Mouse (Mus musculus): Measurements from ENCODE around the gene Cox18.

- TF ChIP-seq CTCF (conservative IDR thresholded peaks at IDR 0.05; ENCODE audit: low read length): no peak
- TF ChIP-seq POU5F1 (IDR thresholded peaks at IDR 0.05; ENCODE audit: borderline replicate concordance, low read length): no peak
These were observed 41.0 kb downstream of the Cox18 start for GRCm38 (mm10) chr5:90182782-90183181.

Measured in E14TG2a.4 (cell line).